Mouse (Mus musculus) liver, embryonic 11.5 days (tissue): ENCODE measurements at regions not wholly inside any gene's neighbourhood (a gene's known extent, or its start where the extent isn't known, plus 50 kb on each side); places are given as distances from the start of the nearest gene placed in this dataset.

Source experiments
- ATAC-seq: fragments of 200-750 bp; cut with Nextera tagmentation; replicated peaks from 2 replicates; pipeline ENCODE4 v1.8.0; 2017; ENCODE audit warnings: moderate number of reproducible peaks, mild to moderate bottlenecking, moderate TSS enrichment, moderate library complexity; ENCODE audit not compliant: low FRiP score
- DNase-seq: peaks from one replicate; pipeline ENCODE4 v3.0.0-alpha.2; 2017; ENCODE audit warnings: low spot score
- H3K27ac ChIP-seq: fragments of 300-500 bp; sonication (generic); 2 replicates; pipeline ENCODE4 v1.5.1; 2014; ENCODE audit warnings: mild to moderate bottlenecking, low read depth, low read length, control low read depth
- H3K27me3 ChIP-seq: fragments of 300-500 bp; sonication (generic); replicated peaks from 2 replicates; pipeline ENCODE4 v1.6.1; 2014; ENCODE audit warnings: low read length, mixed read lengths; ENCODE audit not compliant: control insufficient read depth, insufficient read depth
- H3K36me3 ChIP-seq: fragments of 300-500 bp; sonication (generic); 2 replicates; pipeline ENCODE4 v1.6.1; 2014; ENCODE audit warnings: mild to moderate bottlenecking, low read length, moderate library complexity, mixed read lengths; ENCODE audit not compliant: control insufficient read depth, insufficient read depth
- H3K4me1 ChIP-seq: fragments of 300-500 bp; sonication (generic); replicated peaks from 2 replicates; pipeline ENCODE4 v1.6.1; 2014; ENCODE audit warnings: low read length, mixed read lengths; ENCODE audit not compliant: control insufficient read depth, insufficient read depth
- H3K4me2 ChIP-seq: fragments of 300-500 bp; sonication (generic); 2 replicates; pipeline ENCODE4 v1.6.1; 2014; ENCODE audit warnings: mild to moderate bottlenecking, control low read depth, moderate library complexity
- H3K4me3 ChIP-seq: fragments of 300-500 bp; sonication (generic); 2 replicates; pipeline ENCODE4 v1.5.1; 2014; ENCODE audit warnings: low read depth, low read length, control low read depth
- H3K9ac ChIP-seq: fragments of 300-500 bp; sonication (generic); 2 replicates; pipeline ENCODE4 v1.6.1; 2014; ENCODE audit warnings: low read depth, low read length, control low read depth
- H3K9me3 ChIP-seq: fragments of 300-500 bp; sonication (generic); 2 replicates; pipeline ENCODE4 v1.6.1; 2016; ENCODE audit warnings: low read length, inconsistent platforms, mixed read lengths; ENCODE audit not compliant: control insufficient read depth
- WGBS: fragments of 180-500 bp; shearing (Covaris S2); extraction: QIAGEN DNeasy Blood & Tissue Kit; methylation state at CpG from one replicate; pipeline ENCODE4 v1.1.7; 2014; 5-methylcytosine and 5-hydroxymethylcytosine counted together

DNA sequence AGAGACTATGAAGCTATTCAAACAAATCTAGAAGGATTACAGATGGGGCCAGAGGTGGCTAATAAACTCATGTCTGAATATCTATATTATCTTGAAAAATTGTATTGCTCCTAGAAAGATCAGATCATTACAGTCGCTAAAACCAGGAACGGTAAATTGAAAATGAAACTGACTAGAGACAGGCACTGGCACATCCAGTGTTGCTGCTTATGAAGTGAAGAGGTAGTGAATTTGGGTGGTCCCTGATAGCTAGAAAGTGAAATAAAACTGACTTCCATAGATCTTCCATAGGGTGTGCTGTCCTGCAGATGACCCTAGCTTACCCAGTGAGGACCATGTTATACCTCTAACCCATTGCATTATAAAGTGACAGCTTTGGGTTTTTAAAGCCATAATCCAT lies 251.6 kb downstream of the Lipi start:
- DNase-seq (no peak), ATAC-seq (no peak)
- 80% methylated on average over 2 of the region's 2 CpGs for WGBS

DNA sequence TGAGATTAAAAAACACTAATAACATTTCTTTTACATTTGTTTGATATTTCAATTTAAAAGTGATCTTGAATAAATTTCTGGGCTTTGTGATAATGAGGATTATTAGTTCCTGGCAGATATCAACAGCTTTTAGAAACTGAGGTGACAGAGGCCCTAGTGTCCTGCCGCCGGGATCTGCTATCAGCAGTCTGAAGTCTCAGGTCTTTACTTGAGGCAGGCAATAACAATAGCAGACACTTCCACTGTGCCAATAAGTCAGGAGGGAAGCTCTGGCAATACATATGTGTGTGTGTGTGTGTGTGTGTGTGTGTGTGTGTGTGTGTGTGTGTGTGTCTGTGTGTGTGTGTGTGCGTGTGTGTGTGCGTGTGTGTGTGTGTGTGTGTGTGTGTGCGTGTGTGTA lies 252.1 kb downstream of the Lipi start:
- H3K4me2 ChIP-seq, result no peak overlapping the region
- no peaks in the 10 kb centered on the region for H3K27me3 ChIP-seq
- DNase-seq (no peak), ATAC-seq (no peak)
- H3K4me3 ChIP-seq, result no peak overlapping the region
- no peak overlapping the region for H3K27ac ChIP-seq
- no peaks in the 10 kb centered on the region for H3K36me3 ChIP-seq
- H3K4me1 ChIP-seq, result no peaks in the 10 kb centered on the region
- H3K9ac ChIP-seq, result no peak overlapping the region
- no peaks in the 10 kb centered on the region for H3K9me3 ChIP-seq
- 77% methylated on average over 5 of the region's 5 CpGs for WGBS

More for the DNA sequence above, 251.6 kb downstream of the Lipi start:
- Histone ChIP-seq H3K9me3 (no peaks in the 10 kb centered on the region), H3K9ac (no peak overlapping the region), H3K4me3 (no peak overlapping the region), H3K36me3 (no peaks in the 10 kb centered on the region), H3K27ac (no peak overlapping the region), H3K27me3 (no peaks in the 10 kb centered on the region), H3K4me2 (no peak overlapping the region), H3K4me1 (no peaks in the 10 kb centered on the region)

DNA sequence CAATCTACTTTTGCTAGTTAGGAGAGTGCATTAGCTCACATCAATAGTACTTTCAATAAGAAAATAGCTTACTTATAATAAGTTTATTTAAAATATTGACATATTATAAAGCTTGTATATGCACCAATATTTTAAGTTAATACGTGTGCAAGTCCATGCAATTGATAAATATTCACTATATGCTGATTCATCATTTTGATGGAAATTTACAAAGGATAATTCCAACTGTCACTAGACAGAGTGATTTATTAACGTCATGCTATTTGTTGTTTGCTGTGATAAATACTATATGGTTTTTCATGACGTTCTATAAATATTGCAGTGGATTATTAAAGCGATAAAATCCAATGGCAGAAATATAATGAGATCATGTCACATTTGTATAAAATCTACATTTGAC lies 253.0 kb downstream of the Lipi start:
- Histone ChIP-seq H3K4me3 (no peak overlapping the region), H3K27me3 (no peaks in the 10 kb centered on the region), H3K4me2 (no peak overlapping the region), H3K9ac (no peak overlapping the region), H3K27ac (no peak overlapping the region), H3K4me1 (no peaks in the 10 kb centered on the region), H3K9me3 (no peaks in the 10 kb centered on the region), H3K36me3 (no peaks in the 10 kb centered on the region)
- 82% methylated on average over 4 of the region's 4 CpGs for WGBS
- DNase-seq (no peak), ATAC-seq (no peak)

DNA sequence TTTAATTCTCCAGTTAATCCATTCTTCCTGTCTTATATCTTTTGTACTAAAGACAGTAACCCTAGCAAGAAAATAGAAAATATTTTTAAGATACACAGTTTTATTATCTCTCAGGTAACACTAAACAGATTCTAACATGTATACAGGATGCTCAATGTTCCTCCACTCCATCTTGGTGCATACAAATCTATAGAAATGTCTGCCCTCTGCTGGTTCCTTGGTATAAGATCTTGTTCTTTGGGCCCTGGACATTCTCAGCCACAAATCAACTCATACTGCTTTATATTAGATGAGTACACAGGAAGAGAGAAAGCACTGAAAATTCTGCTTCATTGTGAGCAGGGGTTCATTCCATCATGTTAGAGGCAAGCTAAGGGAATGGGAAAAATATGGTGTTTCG lies 260.6 kb downstream of the Lipi start:
- Histone ChIP-seq H3K36me3 (no peaks in the 10 kb centered on the region), H3K4me1 (no peaks in the 10 kb centered on the region), H3K4me3 (no peak overlapping the region), H3K27ac (no peak overlapping the region), H3K27me3 (no peaks in the 10 kb centered on the region), H3K9me3 (no peaks in the 10 kb centered on the region), H3K4me2 (no peak overlapping the region), H3K9ac (no peak overlapping the region)
- ATAC-seq (no peak), DNase-seq (no peak)
- 63% methylated on average over 1 of the region's 1 CpGs for WGBS

DNA sequence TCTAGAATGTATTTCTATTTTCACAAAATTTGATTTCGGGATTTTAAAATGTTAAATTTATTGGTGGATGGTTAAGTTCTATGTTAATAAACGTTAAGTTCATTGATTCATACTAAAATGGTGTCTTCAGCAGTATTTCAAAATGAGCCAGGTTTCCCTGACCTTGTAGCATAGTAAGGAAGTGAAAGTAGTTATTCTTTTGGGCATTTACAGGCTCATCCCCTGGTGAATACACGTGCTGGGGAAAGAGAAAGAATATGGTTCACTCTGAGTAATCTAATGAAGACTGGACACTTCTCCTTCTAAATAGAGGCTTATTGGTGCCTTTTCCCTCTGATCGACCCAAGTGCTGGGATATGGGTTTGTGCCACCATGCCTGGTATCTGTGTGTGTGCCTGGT lies 281.1 kb downstream of the Lipi start:
- Histone ChIP-seq H3K4me2 (no peak overlapping the region), H3K27ac (no peak overlapping the region), H3K4me1 (no peaks in the 10 kb centered on the region), H3K4me3 (no peak overlapping the region), H3K9ac (no peak overlapping the region), H3K36me3 (no peaks in the 10 kb centered on the region), H3K9me3 (no peaks in the 10 kb centered on the region), H3K27me3 (no peaks in the 10 kb centered on the region)
- no peak for DNase-seq
- no peak for ATAC-seq
- 69% methylated on average over 4 of the region's 4 CpGs for WGBS

DNA sequence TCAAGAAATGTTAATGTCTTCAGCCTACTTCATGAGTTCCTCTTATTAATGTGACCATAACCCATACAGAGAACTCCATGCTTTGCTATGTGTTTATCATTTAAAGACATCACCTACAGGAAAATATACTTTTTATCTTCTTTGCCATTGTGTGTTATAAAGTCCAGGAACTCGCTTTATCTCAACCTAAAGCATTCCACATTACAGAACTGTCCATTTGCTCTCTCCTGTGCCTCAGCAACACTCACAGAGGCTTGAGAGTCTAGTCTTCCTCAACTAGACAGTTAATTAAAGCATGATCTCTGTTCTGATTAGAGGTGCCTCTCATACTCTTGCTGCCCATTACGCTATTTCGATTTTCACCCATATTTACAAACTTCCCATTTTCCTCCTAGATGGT lies 288.4 kb downstream of the Lipi start:
- 87% methylated on average over 3 of the region's 3 CpGs for WGBS
- H3K9me3 ChIP-seq, result no peaks in the 10 kb centered on the region
- ATAC-seq, result no peak

DNA sequence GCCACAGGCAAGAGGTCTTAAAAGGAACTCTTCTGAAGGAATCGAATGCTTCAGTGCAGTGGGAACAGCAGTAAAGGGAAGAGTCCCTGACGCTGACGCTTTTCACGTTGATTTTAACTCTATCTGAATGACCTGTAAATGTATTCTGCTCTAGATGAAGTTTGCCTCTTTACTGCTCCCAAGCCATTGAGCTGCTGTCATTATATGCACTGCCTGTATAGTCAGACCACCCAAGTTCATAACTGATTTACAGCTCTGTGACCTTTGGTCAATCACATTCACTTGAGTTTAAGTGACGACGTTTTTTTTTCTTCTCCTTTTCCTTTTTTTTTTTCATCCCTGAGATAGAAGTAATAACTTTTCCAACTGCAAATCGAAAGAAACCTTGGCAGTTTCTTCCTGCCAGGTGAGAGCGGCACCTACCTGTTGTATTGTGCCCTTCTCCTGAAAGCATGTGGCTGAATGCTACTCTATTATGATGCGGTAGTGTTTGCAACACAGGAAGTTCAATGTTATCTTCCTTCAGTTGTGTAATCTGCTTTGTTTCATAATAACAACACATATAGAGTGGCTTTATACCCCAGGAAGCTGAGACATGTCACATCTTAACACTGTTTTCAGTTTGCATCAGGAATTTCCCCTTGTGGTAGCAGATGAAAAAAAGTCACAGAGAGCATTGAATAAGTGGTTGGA lies 293.0 kb downstream of the Lipi start:
- H3K9me3 ChIP-seq, result no peaks in the 10 kb centered on the region
- H3K4me3 ChIP-seq, result no peak overlapping the region
- no peaks in the 10 kb centered on the region for H3K36me3 ChIP-seq
- DNase-seq (no peak), ATAC-seq (no peak)
- H3K27me3 ChIP-seq, result no peaks in the 10 kb centered on the region
- H3K4me1 ChIP-seq, result no peaks in the 10 kb centered on the region
- no peak overlapping the region for H3K9ac ChIP-seq
- 79% methylated on average over 9 of the region's 9 CpGs for WGBS
- no peak overlapping the region for H3K27ac ChIP-seq
- no peak overlapping the region for H3K4me2 ChIP-seq

More for the DNA sequence above, 288.4 kb downstream of the Lipi start:
- H3K36me3 ChIP-seq, result no peaks in the 10 kb centered on the region
- no peak overlapping the region for H3K9ac ChIP-seq
- DNase-seq, result no peak
- no peaks in the 10 kb centered on the region for H3K27me3 ChIP-seq
- H3K4me2 ChIP-seq, result no peak overlapping the region
- no peaks in the 10 kb centered on the region for H3K4me1 ChIP-seq
- H3K27ac ChIP-seq, result no peak overlapping the region
- no peak overlapping the region for H3K4me3 ChIP-seq

DNA sequence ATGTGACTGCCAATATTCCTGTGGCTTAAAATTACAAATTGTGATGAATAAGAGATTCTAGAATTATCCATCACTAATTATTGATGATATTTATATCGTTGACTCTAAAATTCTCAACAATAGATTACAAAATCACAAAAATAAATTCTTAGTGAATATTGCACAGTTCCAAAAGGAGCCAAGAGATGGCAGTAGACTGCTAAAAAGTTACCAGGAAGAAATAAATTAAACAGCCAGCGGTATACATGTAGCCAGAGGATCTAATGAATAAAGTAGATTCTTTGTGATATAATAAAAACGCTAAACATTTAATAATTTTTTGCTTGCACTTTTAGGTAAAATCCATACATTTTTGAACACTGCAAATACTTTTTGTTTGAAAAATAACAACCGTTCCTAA lies 294.7 kb downstream of the Lipi start:
- ATAC-seq, result no peak
- Histone ChIP-seq H3K27ac (no peak overlapping the region), H3K9me3 (no peaks in the 10 kb centered on the region), H3K4me1 (no peaks in the 10 kb centered on the region), H3K27me3 (no peaks in the 10 kb centered on the region), H3K36me3 (no peaks in the 10 kb centered on the region), H3K4me3 (no peak overlapping the region), H3K9ac (no peak overlapping the region), H3K4me2 (no peak overlapping the region)
- WGBS, result 44% methylated on average over 4 of the region's 4 CpGs
- no peak for DNase-seq

DNA sequence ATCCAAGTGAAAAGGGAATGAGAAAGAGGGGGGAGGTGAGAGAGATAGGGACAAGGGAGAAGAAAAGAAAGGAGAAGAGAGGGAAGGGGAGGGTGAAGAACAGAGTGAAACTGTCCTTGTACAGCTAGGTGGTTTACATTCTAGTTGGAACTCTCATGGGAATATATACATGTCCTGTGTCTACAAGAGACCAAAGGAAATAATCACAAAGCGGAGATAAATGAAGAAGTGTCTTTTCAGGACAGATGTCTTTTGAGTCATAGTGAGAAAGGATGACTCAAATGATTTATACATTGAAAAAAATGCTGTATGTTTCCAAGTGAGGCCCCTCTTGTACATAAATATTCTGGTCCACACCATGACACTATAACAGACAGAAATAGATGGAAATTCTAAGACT lies 298.7 kb downstream of the Lipi start:
- Histone ChIP-seq H3K9me3 (no peaks in the 10 kb centered on the region), H3K27ac (no peak overlapping the region), H3K4me3 (no peak overlapping the region), H3K27me3 (no peaks in the 10 kb centered on the region), H3K4me2 (no peak overlapping the region), H3K4me1 (no peaks in the 10 kb centered on the region), H3K9ac (no peak overlapping the region), H3K36me3 (no peaks in the 10 kb centered on the region)
- WGBS, result 87% methylated on average over 1 of the region's 1 CpGs
- ATAC-seq (no peak), DNase-seq (no peak)
